Mouse (Mus musculus): ENCODE measurements at regions not wholly inside any gene's neighbourhood (a gene's known extent, or its start where the extent isn't known, plus 50 kb on each side); places are given as distances from the start of the nearest gene placed in this dataset.

GRCm38 (mm10) chr8:57134726-57135125 lies 186.1 kb upstream of the Hand2 start:
- Histone ChIP-seq H3K36me3 (ENCODE audit: control insufficient read depth, insufficient read depth, low read length) (no peaks in the 10 kb centered on the region), H3K4me1 (ENCODE audit: control insufficient read depth, insufficient read depth, low read length) (peaks cover 3% of the 10 kb centered on the region; the same call in 1 of the 2 replicates), H3K9ac (ENCODE audit: low read depth, low read length, severe bottlenecking) (no peak overlapping the region), H3K27me3 (ENCODE audit: control insufficient read depth, insufficient read depth, low read length) (no peaks in the 10 kb centered on the region), H3K4me3 (replicated peaks; ENCODE audit: low read length) (no peak overlapping the region), H3K9me3 (ENCODE audit: control insufficient read depth, low read length) (no peaks in the 10 kb centered on the region), H3K27ac (replicated peaks; ENCODE audit: low read depth, low read length) (no peak overlapping the region), H3K4me2 (replicated peaks; ENCODE audit: low read depth, low read length, severe bottlenecking) (no peak overlapping the region)
- ATAC-seq (ENCODE audit: low FRiP score, low read depth) = no peak
- no peak for DNase-seq (ENCODE audit: low spot score)
- 46% methylated on average over 5 of the region's 5 CpGs for WGBS
- no peak for TF ChIP-seq POLR2A (IDR thresholded peaks at IDR 0.05; ENCODE audit: borderline replicate concordance, extremely low read depth, insufficient read depth, insufficient read length)

GRCm38 (mm10) chr8:57148036-57148435 lies 172.7 kb upstream of the Hand2 start:
- H3K27ac ChIP-seq (replicated peaks; ENCODE audit: low read depth, low read length) = no peak overlapping the region
- no peaks in the 10 kb centered on the region for H3K27me3 ChIP-seq (ENCODE audit: control insufficient read depth, insufficient read depth, low read length)
- H3K9ac ChIP-seq (ENCODE audit: low read depth, low read length, severe bottlenecking) = no peak overlapping the region
- no peaks in the 10 kb centered on the region for H3K4me1 ChIP-seq (ENCODE audit: control insufficient read depth, insufficient read depth, low read length)
- H3K4me2 ChIP-seq (replicated peaks; ENCODE audit: low read depth, low read length, severe bottlenecking) = no peak overlapping the region
- no peak for ATAC-seq (ENCODE audit: low FRiP score, low read depth)
- no peak for TF ChIP-seq POLR2A (IDR thresholded peaks at IDR 0.05; ENCODE audit: borderline replicate concordance, extremely low read depth, insufficient read depth, insufficient read length)
- no peak overlapping the region for H3K4me3 ChIP-seq (replicated peaks; ENCODE audit: low read length)
- no peak for DNase-seq (ENCODE audit: low spot score)
- H3K9me3 ChIP-seq (ENCODE audit: control insufficient read depth, low read length) = no peaks in the 10 kb centered on the region
- H3K36me3 ChIP-seq (ENCODE audit: control insufficient read depth, insufficient read depth, low read length) = no peaks in the 10 kb centered on the region
- WGBS = 70% methylated on average over 5 of the region's 5 CpGs

GRCm38 (mm10) chr8:57191153-57191552 lies 129.6 kb upstream of the Hand2 start:
- H3K36me3 ChIP-seq (ENCODE audit: control insufficient read depth, insufficient read depth, low read length) = no peaks in the 10 kb centered on the region
- DNase-seq (ENCODE audit: low spot score) (no peak), ATAC-seq (ENCODE audit: low FRiP score, low read depth) (no peak)
- no peak overlapping the region for H3K4me3 ChIP-seq (replicated peaks; ENCODE audit: low read length)
- no peak overlapping the region for H3K4me2 ChIP-seq (replicated peaks; ENCODE audit: low read depth, low read length, severe bottlenecking)
- H3K9me3 ChIP-seq (ENCODE audit: control insufficient read depth, low read length) = no peaks in the 10 kb centered on the region
- no peak overlapping the region for H3K27ac ChIP-seq (replicated peaks; ENCODE audit: low read depth, low read length)
- WGBS = 86% methylated on average over 2 of the region's 2 CpGs
- no peaks in the 10 kb centered on the region for H3K27me3 ChIP-seq (ENCODE audit: control insufficient read depth, insufficient read depth, low read length)
- no peaks in the 10 kb centered on the region for H3K4me1 ChIP-seq (ENCODE audit: control insufficient read depth, insufficient read depth, low read length)
- TF ChIP-seq POLR2A (IDR thresholded peaks at IDR 0.05; ENCODE audit: borderline replicate concordance, extremely low read depth, insufficient read depth, insufficient read length) = no peak
- no peak overlapping the region for H3K9ac ChIP-seq (ENCODE audit: low read depth, low read length, severe bottlenecking)

GRCm38 (mm10) chr8:57200280-57200679 lies 120.5 kb upstream of the Hand2 start:
- no peak overlapping the region for H3K9ac ChIP-seq (ENCODE audit: low read depth, low read length, severe bottlenecking)
- H3K36me3 ChIP-seq (ENCODE audit: control insufficient read depth, insufficient read depth, low read length) = no peaks in the 10 kb centered on the region
- H3K9me3 ChIP-seq (ENCODE audit: control insufficient read depth, low read length) = no peaks in the 10 kb centered on the region
- H3K4me2 ChIP-seq (replicated peaks; ENCODE audit: low read depth, low read length, severe bottlenecking) = no peak overlapping the region
- no peak for TF ChIP-seq POLR2A (IDR thresholded peaks at IDR 0.05; ENCODE audit: borderline replicate concordance, extremely low read depth, insufficient read depth, insufficient read length)
- WGBS = 78% methylated on average over 8 of the region's 8 CpGs
- ATAC-seq (ENCODE audit: low FRiP score, low read depth) (no peak), DNase-seq (ENCODE audit: low spot score) (no peak)
- no peaks in the 10 kb centered on the region for H3K27me3 ChIP-seq (ENCODE audit: control insufficient read depth, insufficient read depth, low read length)
- no peak overlapping the region for H3K27ac ChIP-seq (replicated peaks; ENCODE audit: low read depth, low read length)
- H3K4me3 ChIP-seq (replicated peaks; ENCODE audit: low read length) = no peak overlapping the region
- no peaks in the 10 kb centered on the region for H3K4me1 ChIP-seq (ENCODE audit: control insufficient read depth, insufficient read depth, low read length)

GRCm38 (mm10) chr8:57209584-57209983 lies 111.2 kb upstream of the Hand2 start:
- DNase-seq (ENCODE audit: low spot score) (no peak), ATAC-seq (ENCODE audit: low FRiP score, low read depth) (no peak)

GRCm38 (mm10) chr8:57213066-57213465 lies 107.7 kb upstream of the Hand2 start:
- Histone ChIP-seq H3K36me3 (ENCODE audit: control insufficient read depth, insufficient read depth, low read length) (no peaks in the 10 kb centered on the region), H3K4me1 (ENCODE audit: control insufficient read depth, insufficient read depth, low read length) (peaks cover 7% of the 10 kb centered on the region), H3K4me2 (replicated peaks; ENCODE audit: low read depth, low read length, severe bottlenecking) (no peak overlapping the region), H3K4me3 (replicated peaks; ENCODE audit: low read length) (no peak overlapping the region), H3K9ac (ENCODE audit: low read depth, low read length, severe bottlenecking) (no peak overlapping the region), H3K27me3 (ENCODE audit: control insufficient read depth, insufficient read depth, low read length) (no peaks in the 10 kb centered on the region), H3K27ac (replicated peaks; ENCODE audit: low read depth, low read length) (no peak overlapping the region), H3K9me3 (ENCODE audit: control insufficient read depth, low read length) (no peaks in the 10 kb centered on the region)
- ATAC-seq (ENCODE audit: low FRiP score, low read depth) (no peak), DNase-seq (ENCODE audit: low spot score) (no peak)
- no peak for TF ChIP-seq POLR2A (IDR thresholded peaks at IDR 0.05; ENCODE audit: borderline replicate concordance, extremely low read depth, insufficient read depth, insufficient read length)
- 62% methylated on average over 5 of the region's 5 CpGs for WGBS

More at GRCm38 (mm10) chr8:57209584-57209983, 111.2 kb upstream of the Hand2 start:
- TF ChIP-seq POLR2A (IDR thresholded peaks at IDR 0.05; ENCODE audit: borderline replicate concordance, extremely low read depth, insufficient read depth, insufficient read length) = no peak
- 77% methylated on average over 6 of the region's 6 CpGs for WGBS
- Histone ChIP-seq H3K4me2 (replicated peaks; ENCODE audit: low read depth, low read length, severe bottlenecking) (no peak overlapping the region), H3K27me3 (ENCODE audit: control insufficient read depth, insufficient read depth, low read length) (no peaks in the 10 kb centered on the region), H3K4me3 (replicated peaks; ENCODE audit: low read length) (no peak overlapping the region), H3K27ac (replicated peaks; ENCODE audit: low read depth, low read length) (no peak overlapping the region), H3K4me1 (ENCODE audit: control insufficient read depth, insufficient read depth, low read length) (peaks cover 6% of the 10 kb centered on the region), H3K9me3 (ENCODE audit: control insufficient read depth, low read length) (no peaks in the 10 kb centered on the region), H3K36me3 (ENCODE audit: control insufficient read depth, insufficient read depth, low read length) (no peaks in the 10 kb centered on the region), H3K9ac (ENCODE audit: low read depth, low read length, severe bottlenecking) (no peak overlapping the region)

Data from limb, embryonic 14.5 days (tissue).